Mouse (Mus musculus): ENCODE results near the gene Acyp2. TPM values are rescaled to one million over a fixed set of nuclear protein-coding genes. Genes with fewer than 3 reads are reported as not detected.

The Acyp2 gene
- under 1 TPM; 0.37 to 0.44 TPM for polyA plus RNA-seq (2017; shearing (Covaris generic))

GRCm38 (mm10) chr11:30649001-30649637 lies at the start of gene Acyp2:
Gene Acyp2 (minus strand): TSS chr11:30649587.

GRCm38 (mm10) chr11:30471751-30472593 lies 177.4 kb downstream of the Acyp2 start, which contains the start of gene 4930505A04Rik:
Gene 4930505A04Rik (minus strand): TSS chr11:30471827.

Other genes starting within 250 kb of the Acyp2 start
- not detected for gene 4930505A04Rik, start 177.8 kb downstream of the Acyp2 start, polyA plus RNA-seq (2017; shearing (Covaris generic))
- gene Psme4, start 122.1 kb upstream of the Acyp2 start, polyA plus RNA-seq (2017; shearing (Covaris generic)), result 10 to 100 TPM; 12.5 to 20.0 TPM
- gene Gpr75, start 235.8 kb upstream of the Acyp2 start, polyA plus RNA-seq (2017; shearing (Covaris generic)), result under 1 TPM in 1 of 2 experiments, not detected in 1; 0.10 TPM
- 10 to 100 TPM; 49.0 to 51.4 TPM for gene Asb3, start 235.8 kb upstream of the Acyp2 start, polyA plus RNA-seq (2017; shearing (Covaris generic))

Data from inflammation-experienced regulatory T-cells (primary cell).